Mouse (Mus musculus): ENCODE results near the gene Slc5a4a. TPM values are rescaled to one million over a fixed set of nuclear protein-coding genes. Genes with fewer than 3 reads are reported as not detected.

Gene Slc5a4a
- polyA plus RNA-seq, 1 experiment, result not detected

DNA sequence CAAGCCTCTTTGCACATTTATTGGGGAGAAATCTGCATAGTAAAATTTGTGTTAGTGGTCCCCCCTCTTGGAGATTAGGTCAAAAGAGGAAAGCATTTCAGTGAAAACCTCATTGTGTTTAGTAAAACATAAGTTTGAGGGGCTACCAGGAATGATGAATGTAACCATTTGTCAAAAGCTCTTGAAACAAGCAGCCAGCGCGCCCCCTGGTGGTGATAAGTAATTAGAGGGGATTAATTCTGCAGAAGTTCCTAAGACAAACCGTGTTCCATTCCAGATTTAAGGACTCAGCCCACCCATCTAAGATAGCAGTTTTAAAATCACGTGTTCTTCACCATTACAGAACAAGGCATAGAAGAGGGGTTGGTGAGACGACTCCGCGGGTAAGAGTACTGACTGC is 54.7 kb downstream of the Slc5a4a start:
- TF ChIP-seq POLR2A (IDR thresholded peaks at IDR 0.05; ENCODE audit: borderline replicate concordance, insufficient read depth, low read length) (no peak), CTCF (IDR thresholded peaks at IDR 0.05; ENCODE audit: borderline replicate concordance, insufficient read depth, low read depth, low read length) (peak; percentile 54; the same call in 1 of the 2 replicates)

DNA sequence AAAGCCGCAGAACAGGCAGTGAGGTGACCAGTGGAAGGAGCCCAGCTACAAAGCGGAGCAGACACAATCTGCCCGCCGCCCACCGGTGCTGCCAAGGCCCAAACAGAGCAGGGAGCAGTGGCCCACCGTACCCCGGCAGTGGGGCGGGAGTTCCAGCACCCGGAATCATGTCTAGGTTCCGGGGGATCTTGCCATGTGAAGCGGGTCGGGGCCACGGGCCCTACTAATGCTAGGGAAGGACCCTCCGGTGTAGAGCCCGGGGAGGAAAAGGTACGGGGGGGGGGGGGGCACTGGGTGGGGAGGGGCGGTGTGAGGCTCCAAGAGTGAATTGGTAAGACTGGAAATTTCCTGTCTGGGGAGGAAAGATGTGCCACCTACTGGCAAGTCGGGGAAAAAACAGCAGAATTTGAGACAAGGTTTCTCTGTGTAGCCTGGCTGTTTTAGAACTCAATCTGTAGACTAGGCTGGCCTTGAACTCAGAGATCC is 56.6 kb downstream of the Slc5a4a start:
- 19% methylated on average over 17 of the region's 18 CpGs for WGBS
- peak; percentile 46 to 57 for DNase-seq
- peak overlapping the region; percentile 59 for H3K4me3 ChIP-seq (replicated peaks; ENCODE audit: insufficient read depth, low read depth, low read length)

More for the DNA sequence above, 54.7 kb downstream of the Slc5a4a start:
- Histone ChIP-seq H3K27me3 (ENCODE audit: control insufficient read depth, insufficient read depth, low read length) (no peaks in the 10 kb centered on the region), H3K4me1 (ENCODE audit: control insufficient read depth, insufficient read depth, low read length) (peaks cover 5% of the 10 kb centered on the region; the same call in 1 of the 2 replicates), H3K4me3 (replicated peaks; ENCODE audit: insufficient read depth, low read depth, low read length) (no peak overlapping the region), H3K27ac (ENCODE audit: insufficient read depth, low read length) (no peak overlapping the region)
- WGBS, result 19% methylated on average over 7 of the region's 7 CpGs
- peak; percentile 52 to 64 for DNase-seq

DNA sequence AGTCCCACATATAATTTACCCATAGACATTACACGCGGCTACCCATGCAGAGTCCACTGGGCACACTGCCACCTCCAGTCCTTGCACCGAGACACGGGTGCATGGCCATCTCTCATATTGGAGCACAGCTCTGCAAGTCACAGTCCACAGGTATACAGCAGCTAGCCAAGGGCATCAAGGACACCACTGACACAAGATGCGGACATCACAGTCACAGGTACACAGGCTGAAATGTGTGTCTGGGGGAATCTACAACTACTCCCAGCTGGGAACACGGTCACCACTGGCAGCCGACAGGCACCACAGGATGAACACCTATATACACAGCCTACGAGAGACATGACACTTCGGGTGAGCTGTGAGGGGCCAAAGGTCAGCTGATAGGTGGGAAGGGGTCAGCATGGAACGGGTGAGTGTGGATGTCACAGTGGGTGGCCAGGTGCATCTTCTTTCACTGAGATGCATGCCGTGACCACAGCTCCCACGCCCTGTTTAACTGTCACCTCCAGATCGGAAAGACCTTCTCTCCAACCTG is 60.1 kb downstream of the Slc5a4a start:
- no peaks in the 10 kb centered on the region for H3K27me3 ChIP-seq (ENCODE audit: control insufficient read depth, insufficient read depth, low read length)
- no peak for DNase-seq
- WGBS, result 90% methylated on average over 13 of the region's 13 CpGs
- no peak overlapping the region for H3K27ac ChIP-seq (ENCODE audit: insufficient read depth, low read length)
- TF ChIP-seq CTCF (IDR thresholded peaks at IDR 0.05; ENCODE audit: borderline replicate concordance, insufficient read depth, low read depth, low read length) (no peak), POLR2A (IDR thresholded peaks at IDR 0.05; ENCODE audit: borderline replicate concordance, insufficient read depth, low read length) (no peak)
- peaks cover 5% of the 10 kb centered on the region for H3K4me1 ChIP-seq (ENCODE audit: control insufficient read depth, insufficient read depth, low read length)
- H3K4me3 ChIP-seq (replicated peaks; ENCODE audit: insufficient read depth, low read depth, low read length), result no peak overlapping the region

More for the DNA sequence above, 56.6 kb downstream of the Slc5a4a start:
- peaks cover 5% of the 10 kb centered on the region; the same call in 1 of the 2 replicates for H3K4me1 ChIP-seq (ENCODE audit: control insufficient read depth, insufficient read depth, low read length)
- H3K27me3 ChIP-seq (ENCODE audit: control insufficient read depth, insufficient read depth, low read length), result no peaks in the 10 kb centered on the region
- H3K27ac ChIP-seq (ENCODE audit: insufficient read depth, low read length), result no peak overlapping the region
- TF ChIP-seq POLR2A (IDR thresholded peaks at IDR 0.05; ENCODE audit: borderline replicate concordance, insufficient read depth, low read length) (no peak), CTCF (IDR thresholded peaks at IDR 0.05; ENCODE audit: borderline replicate concordance, insufficient read depth, low read depth, low read length) (peak; percentile 21; the same call in 1 of the 2 replicates)

DNA sequence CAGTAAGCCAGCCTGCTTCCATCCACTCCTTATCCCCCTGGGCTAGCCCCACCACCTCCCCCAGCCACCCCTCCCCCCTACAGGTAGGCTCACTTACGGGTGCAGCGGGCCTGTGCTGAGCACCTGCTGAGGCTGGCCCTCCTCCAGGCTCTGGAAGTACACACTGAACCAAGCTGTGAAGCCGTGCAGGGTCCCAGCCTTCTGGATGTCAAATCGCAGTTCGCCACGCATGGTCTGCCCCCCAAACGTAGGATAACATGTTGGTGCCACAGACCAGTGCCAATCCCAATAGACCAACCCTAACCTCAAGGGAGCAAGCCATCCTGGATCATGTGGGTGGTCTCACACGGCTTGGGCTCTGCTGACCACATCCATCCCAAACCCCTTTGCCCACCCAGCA is 62.0 kb downstream of the Slc5a4a start:
- WGBS, result 47% methylated on average over 8 of the region's 8 CpGs
- no peak for TF ChIP-seq POLR2A (IDR thresholded peaks at IDR 0.05; ENCODE audit: borderline replicate concordance, insufficient read depth, low read length)
- TF ChIP-seq CTCF (IDR thresholded peaks at IDR 0.05; ENCODE audit: borderline replicate concordance, insufficient read depth, low read depth, low read length), result no peak
- no peaks in the 10 kb centered on the region; the same call in 1 of the 2 replicates for H3K4me1 ChIP-seq (ENCODE audit: control insufficient read depth, insufficient read depth, low read length)
- no peak overlapping the region for H3K27ac ChIP-seq (ENCODE audit: insufficient read depth, low read length)
- no peak overlapping the region for H3K4me3 ChIP-seq (replicated peaks; ENCODE audit: insufficient read depth, low read depth, low read length)
- H3K27me3 ChIP-seq (ENCODE audit: control insufficient read depth, insufficient read depth, low read length), result no peaks in the 10 kb centered on the region
- no peak for DNase-seq

DNA sequence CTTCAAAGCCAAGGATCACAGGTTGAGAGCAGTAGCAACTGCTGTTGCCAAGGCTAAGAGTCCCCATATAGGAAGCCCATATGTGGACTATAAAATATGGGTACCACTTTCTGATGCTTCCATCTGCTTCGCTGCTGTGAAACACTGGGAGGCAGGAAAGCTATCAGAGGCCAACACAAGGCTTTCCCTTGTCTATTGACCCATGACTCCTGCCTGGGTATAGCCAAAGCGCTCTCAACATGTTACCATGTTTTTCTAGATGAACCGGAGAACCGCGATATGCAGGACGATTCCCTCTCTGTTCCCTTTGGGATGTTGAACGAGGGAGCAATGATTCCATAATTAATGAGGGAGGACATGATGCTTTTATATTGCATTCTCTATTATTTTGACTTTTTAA is 63.6 kb downstream of the Slc5a4a start:
- 95% methylated on average over 7 of the region's 7 CpGs for WGBS
- H3K4me3 ChIP-seq (replicated peaks; ENCODE audit: insufficient read depth, low read depth, low read length), result no peak overlapping the region
- TF ChIP-seq CTCF (IDR thresholded peaks at IDR 0.05; ENCODE audit: borderline replicate concordance, insufficient read depth, low read depth, low read length) (no peak), POLR2A (IDR thresholded peaks at IDR 0.05; ENCODE audit: borderline replicate concordance, insufficient read depth, low read length) (no peak)
- no peaks in the 10 kb centered on the region; the same call in 1 of the 2 replicates for H3K4me1 ChIP-seq (ENCODE audit: control insufficient read depth, insufficient read depth, low read length)
- DNase-seq, result no peak
- no peaks in the 10 kb centered on the region for H3K27me3 ChIP-seq (ENCODE audit: control insufficient read depth, insufficient read depth, low read length)
- no peak overlapping the region for H3K27ac ChIP-seq (ENCODE audit: insufficient read depth, low read length)

DNA sequence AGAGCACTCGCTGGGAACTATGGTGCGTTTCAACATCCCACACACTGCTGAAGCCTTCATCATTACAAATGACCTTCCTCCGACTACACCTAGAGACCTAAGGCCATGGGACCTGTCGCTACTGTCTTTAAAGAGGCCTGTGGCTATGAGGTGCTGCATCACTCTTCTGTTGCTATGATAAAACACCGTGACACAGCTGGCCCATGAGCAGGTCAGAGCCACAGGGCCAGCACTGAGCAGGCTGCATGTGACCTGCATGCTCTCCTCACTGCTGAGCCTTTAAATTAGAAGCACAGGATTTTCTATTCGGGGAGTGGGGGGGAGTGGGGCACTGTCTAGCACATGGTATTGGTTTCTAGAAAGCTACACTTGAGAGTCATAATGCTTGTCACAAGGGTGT is 64.9 kb downstream of the Slc5a4a start:
- DNase-seq, result no peak
- Histone ChIP-seq H3K27ac (ENCODE audit: insufficient read depth, low read length) (no peak overlapping the region), H3K4me3 (replicated peaks; ENCODE audit: insufficient read depth, low read depth, low read length) (no peak overlapping the region), H3K4me1 (ENCODE audit: control insufficient read depth, insufficient read depth, low read length) (no peaks in the 10 kb centered on the region; the same call in 1 of the 2 replicates), H3K27me3 (ENCODE audit: control insufficient read depth, insufficient read depth, low read length) (no peaks in the 10 kb centered on the region)
- TF ChIP-seq CTCF (IDR thresholded peaks at IDR 0.05; ENCODE audit: borderline replicate concordance, insufficient read depth, low read depth, low read length) (no peak), POLR2A (IDR thresholded peaks at IDR 0.05; ENCODE audit: borderline replicate concordance, insufficient read depth, low read length) (no peak)
- 94% methylated on average over 6 of the region's 6 CpGs for WGBS

DNA sequence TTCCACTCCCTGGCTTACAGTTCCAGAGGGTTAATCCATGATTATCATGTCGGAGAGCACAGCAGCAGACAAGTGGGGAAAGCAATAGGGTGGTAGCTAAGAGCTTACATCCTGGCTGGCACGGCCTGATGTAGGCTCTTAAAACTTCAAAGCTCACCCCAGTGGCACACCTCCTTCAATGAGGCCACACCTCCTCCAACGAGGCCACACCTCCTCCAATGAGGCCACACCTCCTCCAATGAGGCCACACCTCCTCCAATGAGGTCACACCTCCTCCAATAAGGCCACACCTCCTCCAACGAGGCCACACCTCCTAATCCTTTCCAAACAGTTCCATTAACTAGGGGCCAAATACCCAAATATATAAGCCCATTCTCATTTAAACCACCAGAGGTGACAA is 66.9 kb downstream of the Slc5a4a start:
- H3K4me3 ChIP-seq (replicated peaks; ENCODE audit: insufficient read depth, low read depth, low read length), result no peak overlapping the region
- WGBS, result 91% methylated on average over 4 of the region's 4 CpGs
- no peak for TF ChIP-seq POLR2A (IDR thresholded peaks at IDR 0.05; ENCODE audit: borderline replicate concordance, insufficient read depth, low read length)
- TF ChIP-seq CTCF (IDR thresholded peaks at IDR 0.05; ENCODE audit: borderline replicate concordance, insufficient read depth, low read depth, low read length), result no peak

DNA sequence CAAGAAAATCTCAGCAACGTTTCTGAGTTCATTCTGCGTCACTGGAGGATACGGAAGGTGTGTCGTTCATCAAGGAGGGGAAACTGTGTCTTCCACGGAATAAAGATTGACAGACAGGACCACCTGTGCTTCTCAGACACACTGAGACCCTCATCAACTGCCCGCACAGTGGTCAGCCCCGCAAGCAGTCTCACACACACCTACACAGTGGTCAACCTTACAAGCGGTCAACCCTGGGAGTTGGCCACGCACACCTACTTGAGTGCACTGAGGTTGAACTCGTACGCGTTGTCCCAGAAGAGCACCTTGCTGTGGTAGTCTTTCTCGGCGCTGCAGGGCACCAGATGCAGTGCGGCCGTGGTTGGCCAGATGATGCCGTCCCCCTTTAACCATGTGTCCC is 69.8 kb downstream of the Slc5a4a start:
- no peaks in the 10 kb centered on the region for H3K4me1 ChIP-seq (ENCODE audit: control insufficient read depth, insufficient read depth, low read length)
- H3K27ac ChIP-seq (ENCODE audit: insufficient read depth, low read length), result no peak overlapping the region
- no peaks in the 10 kb centered on the region for H3K27me3 ChIP-seq (ENCODE audit: control insufficient read depth, insufficient read depth, low read length)
- no peak overlapping the region for H3K4me3 ChIP-seq (replicated peaks; ENCODE audit: insufficient read depth, low read depth, low read length)
- DNase-seq, result no peak
- 96% methylated on average over 17 of the region's 17 CpGs for WGBS
- TF ChIP-seq CTCF (IDR thresholded peaks at IDR 0.05; ENCODE audit: borderline replicate concordance, insufficient read depth, low read depth, low read length) (no peak), POLR2A (IDR thresholded peaks at IDR 0.05; ENCODE audit: borderline replicate concordance, insufficient read depth, low read length) (no peak)

More for the DNA sequence above, 66.9 kb downstream of the Slc5a4a start:
- Histone ChIP-seq H3K4me1 (ENCODE audit: control insufficient read depth, insufficient read depth, low read length) (no peaks in the 10 kb centered on the region; the same call in 1 of the 2 replicates), H3K27me3 (ENCODE audit: control insufficient read depth, insufficient read depth, low read length) (no peaks in the 10 kb centered on the region), H3K27ac (ENCODE audit: insufficient read depth, low read length) (no peak overlapping the region)
- DNase-seq, result no peak
